Comparison of ENCODE assay signal across 11 mouse cellular contexts in genomic region chr5:35159178-35159661, GRCm38 (mm10). TPM values are rescaled to one million over a fixed set of nuclear protein-coding genes. Genes with fewer than 3 reads are reported as not detected.
A peak's percentile ranks its signal among the peaks of the same experiment; 100 is the strongest.
DNase-seq lines count a peak whose midpoint lies in the region; ATAC-seq and TF ChIP-seq lines count a peak whose summit lies in the region.
"Had no signal": no experiment of that assay in that cellular context is flagged by ENCODE, and none has a peak within 500 bp of the region (broad histone marks: within the 10 kb centered on the region; RNA-seq: fewer than 3 reads in every experiment).

No protein-coding gene starts in this region.

- peaks cover 10% of the 10 kb centered on the region for H3K27me3 ChIP-seq in erythroblast, embryonic 14.5 days (ENCODE audit: control insufficient read depth)
- no peaks in the 10 kb centered on the region for H3K27me3 ChIP-seq in lung, embryonic 14.5 days (ENCODE audit: insufficient read depth, low read length)
- no peaks in the 10 kb centered on the region for H3K27me3 ChIP-seq in lung, postnatal 0 days (replicated peaks; ENCODE audit: insufficient read depth, low read length)
- H3K27me3 ChIP-seq in embryonic facial prominence, embryonic 11.5 days (ENCODE audit: control insufficient read depth, insufficient read depth, low read length) = no peaks in the 10 kb centered on the region
- H3K27me3 ChIP-seq in liver, embryonic 14.5 days (ENCODE audit: control insufficient read depth, insufficient read depth, low read length) = no peaks in the 10 kb centered on the region
- H3K27me3 ChIP-seq in kidney, adult 2 months (replicated peaks; ENCODE audit: control insufficient read depth, insufficient read depth, low read length) = no peaks in the 10 kb centered on the region

- no peak for DNase-seq in lung, embryonic 14.5 days
- no peak for DNase-seq in lung, postnatal 0 days (ENCODE audit: low spot score)
- no peak for DNase-seq in embryonic facial prominence, embryonic 11.5 days (ENCODE audit: low spot score)
- DNase-seq in liver, embryonic 14.5 days (ENCODE audit: low read depth in 3 of 3, low spot score in 3 of 3) = no peak
- no peak for DNase-seq in kidney, adult 2 months
- no peak for DNase-seq in T-cell, adult 2 months (ENCODE audit: low spot score)
- DNase-seq: heart, postnatal 14 days; thymus, postnatal 4 days had no signal

- no peak for TF ChIP-seq POLR2A in kidney, adult 2 months (IDR thresholded peaks at IDR 0.05; ENCODE audit: low read depth, low read length)

- H3K4me3 ChIP-seq in erythroblast, embryonic 14.5 days (replicated peaks) = peak overlapping the region; percentile 75
- no peak overlapping the region for H3K4me3 ChIP-seq in lung, embryonic 14.5 days (ENCODE audit: low read depth, low read length)
- no peak overlapping the region for H3K4me3 ChIP-seq in lung, postnatal 0 days (ENCODE audit: low read depth, low read length)
- H3K4me3 ChIP-seq in embryonic facial prominence, embryonic 11.5 days (ENCODE audit: low read depth, low read length) = no peak overlapping the region
- H3K4me3 ChIP-seq in liver, embryonic 14.5 days (ENCODE audit: insufficient read depth in 1 of 2, low read depth in 2 of 2, low read length in 2 of 2) = peak overlapping the region; percentile 70 to 89
- H3K4me3 ChIP-seq in kidney, adult 2 months (ENCODE audit: insufficient read depth, low read depth, low read length) = no peak overlapping the region

- TF ChIP-seq EP300 in lung, postnatal 0 days (IDR thresholded peaks at IDR 0.05) = no peak
- TF ChIP-seq EP300 in liver, embryonic 14.5 days (IDR thresholded peaks at IDR 0.05; ENCODE audit: low read depth) = no peak

- H3K4me1 ChIP-seq in erythroblast, embryonic 14.5 days (ENCODE audit: control insufficient read depth) = peaks cover 68% of the 10 kb centered on the region
- H3K4me1 ChIP-seq in lung, embryonic 14.5 days (ENCODE audit: insufficient read depth) = peaks cover 13% of the 10 kb centered on the region
- H3K4me1 ChIP-seq in lung, postnatal 0 days (ENCODE audit: insufficient read depth, low read depth, low read length) = peaks cover 11% of the 10 kb centered on the region; the same call in 1 of the 2 replicates
- peaks cover 6% of the 10 kb centered on the region for H3K4me1 ChIP-seq in embryonic facial prominence, embryonic 11.5 days (ENCODE audit: control insufficient read depth, insufficient read depth, low read length)
- H3K4me1 ChIP-seq in liver, embryonic 14.5 days (replicated peaks; ENCODE audit: control insufficient read depth in 2 of 2, insufficient read depth in 2 of 2, low read length in 1 of 2) = peaks cover 24 to 48% of the 10 kb centered on the region in 2 experiments
- no peaks in the 10 kb centered on the region; the same call in 1 of the 2 replicates for H3K4me1 ChIP-seq in kidney, adult 2 months (ENCODE audit: control insufficient read depth, insufficient read depth, low read length)

- 0 out of 2 replicates have a peak overlapping the region, but pooled peaks have one; percentile 20 for H3K4me2 ChIP-seq in lung, embryonic 14.5 days
- no peak overlapping the region for H3K4me2 ChIP-seq in lung, postnatal 0 days (replicated peaks; ENCODE audit: low read depth, low read length)
- H3K4me2 ChIP-seq in embryonic facial prominence, embryonic 11.5 days (ENCODE audit: low read depth, low read length) = no peak overlapping the region
- H3K4me2 ChIP-seq in liver, embryonic 14.5 days (ENCODE audit: low read depth) = peak overlapping the region; percentile 82

- H3K9me3 ChIP-seq in erythroblast, embryonic 14.5 days (ENCODE audit: control insufficient read depth, low read length) = no peaks in the 10 kb centered on the region
- no peaks in the 10 kb centered on the region for H3K9me3 ChIP-seq in lung, embryonic 14.5 days (ENCODE audit: low read depth, low read length)
- H3K9me3 ChIP-seq in lung, postnatal 0 days (ENCODE audit: low read length) = no peaks in the 10 kb centered on the region
- no peaks in the 10 kb centered on the region for H3K9me3 ChIP-seq in embryonic facial prominence, embryonic 11.5 days (replicated peaks; ENCODE audit: control insufficient read depth, low read length)
- H3K9me3 ChIP-seq in liver, embryonic 14.5 days (ENCODE audit: control insufficient read depth, low read length) = no peaks in the 10 kb centered on the region

- no peak for ATAC-seq in erythroblast, adult 5-6 weeks (replicated peaks; ENCODE audit: low FRiP score, poor library complexity, severe bottlenecking)
- no peak for ATAC-seq in lung, embryonic 14.5 days (ENCODE audit: insufficient read depth)
- no peak for ATAC-seq in lung, postnatal 0 days
- ATAC-seq in embryonic facial prominence, embryonic 11.5 days (replicated peaks; ENCODE audit: insufficient number of reproducible peaks, low FRiP score, low TSS enrichment, low read depth) = no peak
- no peak for ATAC-seq in liver, embryonic 14.5 days (ENCODE audit: insufficient read depth)
- ATAC-seq: midbrain, embryonic 16.5 days had no signal

- H3K27ac ChIP-seq in lung, embryonic 14.5 days (ENCODE audit: low read depth) = no peak overlapping the region
- H3K27ac ChIP-seq in lung, postnatal 0 days (ENCODE audit: low read length) = no peak overlapping the region
- no peak overlapping the region for H3K27ac ChIP-seq in embryonic facial prominence, embryonic 11.5 days (replicated peaks; ENCODE audit: low read depth, low read length)
- peak overlapping the region; percentile 96 for H3K27ac ChIP-seq in liver, embryonic 14.5 days
- no peak overlapping the region for H3K27ac ChIP-seq in kidney, adult 2 months (ENCODE audit: insufficient read depth, low read depth, low read length)

- WGBS in lung, embryonic 14.5 days = 31% methylated on average over 9 of the region's 9 CpGs
- 38% methylated on average over 9 of the region's 9 CpGs for WGBS in lung, postnatal 0 days
- 43% methylated on average over 9 of the region's 9 CpGs for WGBS in embryonic facial prominence, embryonic 11.5 days
- WGBS in liver, embryonic 14.5 days (ENCODE audit: insufficient replicate concordance) = 60% methylated on average over 9 of the region's 9 CpGs
- 52% methylated on average over 9 of the region's 9 CpGs for WGBS in kidney, adult 2 months

- no peak overlapping the region for H3K9ac ChIP-seq in lung, embryonic 14.5 days
- H3K9ac ChIP-seq in lung, postnatal 0 days (replicated peaks; ENCODE audit: low read depth) = no peak overlapping the region
- 0 out of 2 replicates have a peak overlapping the region, but pooled peaks have one; percentile 4 for H3K9ac ChIP-seq in embryonic facial prominence, embryonic 11.5 days (replicated peaks; ENCODE audit: low read length)
- peak overlapping the region; percentile 91 for H3K9ac ChIP-seq in liver, embryonic 14.5 days (replicated peaks)

- peaks cover 38% of the 10 kb centered on the region for H3K36me3 ChIP-seq in erythroblast, embryonic 14.5 days (ENCODE audit: control insufficient read depth)
- no peaks in the 10 kb centered on the region for H3K36me3 ChIP-seq in lung, embryonic 14.5 days (ENCODE audit: insufficient read depth)
- H3K36me3 ChIP-seq in lung, postnatal 0 days (ENCODE audit: insufficient read depth, low read length) = no peaks in the 10 kb centered on the region
- H3K36me3 ChIP-seq in embryonic facial prominence, embryonic 11.5 days (replicated peaks; ENCODE audit: control insufficient read depth, insufficient read depth, low read depth, low read length) = no peaks in the 10 kb centered on the region
- H3K36me3 ChIP-seq in liver, embryonic 14.5 days (replicated peaks; ENCODE audit: control insufficient read depth, insufficient read depth, low read depth) = no peaks in the 10 kb centered on the region
- no peaks in the 10 kb centered on the region for H3K36me3 ChIP-seq in kidney, adult 2 months (ENCODE audit: control insufficient read depth, insufficient read depth, low read length)

- no peak for TF ChIP-seq CTCF in lung, embryonic 14.5 days (IDR thresholded peaks at IDR 0.05; ENCODE audit: low read depth)
- no peak for TF ChIP-seq CTCF in lung, postnatal 0 days (IDR thresholded peaks at IDR 0.05)
- no peak for TF ChIP-seq CTCF in liver, embryonic 14.5 days (IDR thresholded peaks at IDR 0.05; ENCODE audit: low read depth)
- no peak for TF ChIP-seq CTCF in kidney, adult 2 months (conservative IDR thresholded peaks at IDR 0.05; ENCODE audit: insufficient read depth, insufficient read length, low read depth, low read length)

RNA-seq across cellular contexts. Expression of gene Lrpap1, which starts 53.7 kb away (rescaled TPM):
- polyA plus RNA-seq in erythroblast, embryonic 14.5 days (2012) = 1.3 and 2.8 TPM in 2 replicates
- total RNA-seq in erythroblast, adult 5-6 weeks (2015; ENCODE audit: low replicate concordance) = 6.5 and 7.5 TPM in 2 replicates
- total RNA-seq in erythroblast, adult 5-6 weeks (2017; ENCODE audit: low replicate concordance) = 10.0 and 17.0 TPM in 2 replicates
- polyA plus RNA-seq in lung, embryonic 14.5 days (2014; fragmentation: Nextera tagmentation; extraction: Ambion mirVana) = 120 and 127 TPM in 2 replicates
- 170 and 184 TPM in 2 replicates for polyA plus RNA-seq in lung, postnatal 0 days (2015; fragmentation: Nextera tagmentation; extraction: Ambion mirVana)
- polyA plus RNA-seq in embryonic facial prominence, embryonic 11.5 days (2014; fragmentation: Nextera tagmentation; extraction: Ambion mirVana) = 92.2 and 92.3 TPM in 2 replicates
- polyA plus RNA-seq in liver, embryonic 14.5 days (2012; rRNA removed) = 17.7 and 22.7 TPM in 2 replicates
- 72.6 and 80.2 TPM in 2 replicates for polyA plus RNA-seq in liver, embryonic 14.5 days (2014; fragmentation: Nextera tagmentation; extraction: Ambion mirVana)
- polyA plus RNA-seq in kidney, adult 2 months (2012; rRNA removed) = 281 and 314 TPM in 2 replicates

Comparison
In these comparisons a context has a peak if more than half of its experiments do, and no peak if none do; other contexts are left out.
1. H3K4me2 ChIP-seq: peak in lung, embryonic 14.5 days (single experiment) and liver, embryonic 14.5 days (single experiment); none in lung, postnatal 0 days (single experiment) and embryonic facial prominence, embryonic 11.5 days (single experiment).
2. H3K4me3 ChIP-seq: peak in erythroblast, embryonic 14.5 days (single experiment) and liver, embryonic 14.5 days (2 of 2); none in lung, embryonic 14.5 days (single experiment), lung, postnatal 0 days (single experiment), embryonic facial prominence, embryonic 11.5 days (single experiment) and kidney, adult 2 months (single experiment).
3. H3K9ac ChIP-seq: peak in embryonic facial prominence, embryonic 11.5 days (single experiment) and liver, embryonic 14.5 days (single experiment); none in lung, embryonic 14.5 days (single experiment) and lung, postnatal 0 days (single experiment).